Mouse (Mus musculus): Measurements from ENCODE around the gene Galc. TPM values are rescaled to one million over a fixed set of nuclear protein-coding genes. Genes with fewer than 3 reads are reported as not detected.
A peak's percentile ranks its signal among the peaks of the same experiment; 100 is the strongest.
"Not testable (repeated sequence)": the region's sequence is repeated elsewhere in the genome, so short reads cannot be mapped to it uniquely, and the experiment has no call there.

Galc gene
- polyA plus RNA-seq, 1 experiment: 0.93 TPM

- peak overlapping the region; percentile 98 for H3K4me3 ChIP-seq (replicated peaks)
Observed at GRCm38 (mm10) chr12:98258371-98258844, 851 bp downstream of the Galc start.

GRCm38 (mm10) chr12:98255373-98255995 is 3.8 kb downstream of the Galc start:
- H3K36me3 ChIP-seq (replicated peaks; ENCODE audit: low read length): peaks cover 23% of the 10 kb centered on the region
- no peaks in the 10 kb centered on the region for H3K27me3 ChIP-seq (replicated peaks)

More at GRCm38 (mm10) chr12:98258371-98258844, 851 bp downstream of the Galc start:
- no peak for TF ChIP-seq FLI1 (IDR thresholded peaks at IDR 0.05; ENCODE audit: low read length)
- TF ChIP-seq GATA1 (IDR thresholded peaks at IDR 0.05; ENCODE audit: borderline replicate concordance, low read length): no peak
- Histone ChIP-seq H3K9me3 (no peaks in the 10 kb centered on the region), H3K27me3 (replicated peaks) (no peaks in the 10 kb centered on the region), H3K4me1 (peaks cover 33% of the 10 kb centered on the region), H3K36me3 (replicated peaks; ENCODE audit: low read length) (peaks cover 10% of the 10 kb centered on the region)

GRCm38 (mm10) chr12:98252417-98252816 is 6.8 kb downstream of the Galc start:
- peaks cover 26% of the 10 kb centered on the region for H3K4me1 ChIP-seq
- peaks cover 28% of the 10 kb centered on the region for H3K36me3 ChIP-seq (replicated peaks; ENCODE audit: low read length)

More at GRCm38 (mm10) chr12:98255373-98255995, 3.8 kb downstream of the Galc start:
- H3K4me3 ChIP-seq (replicated peaks): peak overlapping the region; percentile 53
- H3K4me1 ChIP-seq: peaks cover 33% of the 10 kb centered on the region
- no peaks in the 10 kb centered on the region for H3K9me3 ChIP-seq
- TF ChIP-seq GATA1 (IDR thresholded peaks at IDR 0.05; ENCODE audit: borderline replicate concordance, low read length) (no peak), FLI1 (IDR thresholded peaks at IDR 0.05; ENCODE audit: low read length) (no peak)

GRCm38 (mm10) chr12:98250327-98250726 is 8.9 kb downstream of the Galc start:
- no peak for TF ChIP-seq FLI1 (IDR thresholded peaks at IDR 0.05; ENCODE audit: low read length)
- TF ChIP-seq GATA1 (IDR thresholded peaks at IDR 0.05; ENCODE audit: borderline replicate concordance, low read length): no peak
- H3K9me3 ChIP-seq: no peaks in the 10 kb centered on the region
- H3K27me3 ChIP-seq (replicated peaks): no peaks in the 10 kb centered on the region
- no peak overlapping the region for H3K4me3 ChIP-seq (replicated peaks)
- H3K36me3 ChIP-seq (replicated peaks; ENCODE audit: low read length): peaks cover 30% of the 10 kb centered on the region
- H3K4me1 ChIP-seq: peaks cover 15% of the 10 kb centered on the region

More at GRCm38 (mm10) chr12:98252417-98252816, 6.8 kb downstream of the Galc start:
- no peaks in the 10 kb centered on the region for H3K27me3 ChIP-seq (replicated peaks)
- H3K4me3 ChIP-seq (replicated peaks): no peak overlapping the region
- H3K9me3 ChIP-seq: no peaks in the 10 kb centered on the region
- TF ChIP-seq FLI1 (IDR thresholded peaks at IDR 0.05; ENCODE audit: low read length) (no peak), GATA1 (IDR thresholded peaks at IDR 0.05; ENCODE audit: borderline replicate concordance, low read length) (no peak)

- H3K4me3 ChIP-seq (replicated peaks): no peak overlapping the region
- H3K36me3 ChIP-seq (replicated peaks; ENCODE audit: low read length): peaks cover 32% of the 10 kb centered on the region
- H3K4me1 ChIP-seq: peaks cover 8% of the 10 kb centered on the region
- no peaks in the 10 kb centered on the region for H3K27me3 ChIP-seq (replicated peaks)
- no peak for TF ChIP-seq FLI1 (IDR thresholded peaks at IDR 0.05; ENCODE audit: low read length)
- no peak for TF ChIP-seq GATA1 (IDR thresholded peaks at IDR 0.05; ENCODE audit: borderline replicate concordance, low read length)
- no peaks in the 10 kb centered on the region for H3K9me3 ChIP-seq
Observed at GRCm38 (mm10) chr12:98249671-98250070, 9.6 kb downstream of the Galc start.

GRCm38 (mm10) chr12:98246835-98247234 is 12.4 kb downstream of the Galc start:
- peaks cover 20% of the 10 kb centered on the region for H3K36me3 ChIP-seq (replicated peaks; ENCODE audit: low read length)
- H3K4me1 ChIP-seq: peaks cover 7% of the 10 kb centered on the region
- no peaks in the 10 kb centered on the region for H3K9me3 ChIP-seq
- no peaks in the 10 kb centered on the region for H3K27me3 ChIP-seq (replicated peaks)
- H3K4me3 ChIP-seq (replicated peaks): no peak overlapping the region
- TF ChIP-seq GATA1 (IDR thresholded peaks at IDR 0.05; ENCODE audit: borderline replicate concordance, low read length): no peak
- TF ChIP-seq FLI1 (IDR thresholded peaks at IDR 0.05; ENCODE audit: low read length): no peak

- Histone ChIP-seq H3K4me1 (peaks cover 3% of the 10 kb centered on the region; the same call in 1 of the 2 replicates), H3K27me3 (replicated peaks) (no peaks in the 10 kb centered on the region), H3K36me3 (replicated peaks; ENCODE audit: low read length) (peaks cover 14% of the 10 kb centered on the region), H3K4me3 (replicated peaks) (no peak overlapping the region), H3K9me3 (no peaks in the 10 kb centered on the region)
- TF ChIP-seq GATA1 (IDR thresholded peaks at IDR 0.05; ENCODE audit: borderline replicate concordance, low read length) (no peak), FLI1 (IDR thresholded peaks at IDR 0.05; ENCODE audit: low read length) (no peak)
Observed at GRCm38 (mm10) chr12:98244865-98245264, 14.4 kb downstream of the Galc start.

- no peaks in the 10 kb centered on the region for H3K27me3 ChIP-seq (replicated peaks)
- H3K36me3 ChIP-seq (replicated peaks; ENCODE audit: low read length): peaks cover 16% of the 10 kb centered on the region
- no peaks in the 10 kb centered on the region for H3K9me3 ChIP-seq
- TF ChIP-seq GATA1 (IDR thresholded peaks at IDR 0.05; ENCODE audit: borderline replicate concordance, low read length): no peak
- no peak for TF ChIP-seq FLI1 (IDR thresholded peaks at IDR 0.05; ENCODE audit: low read length)
- H3K4me1 ChIP-seq: peaks cover 3% of the 10 kb centered on the region; the same call in 1 of the 2 replicates
- no peak overlapping the region for H3K4me3 ChIP-seq (replicated peaks)
Observed at GRCm38 (mm10) chr12:98244161-98244560, 15.1 kb downstream of the Galc start.

- not testable (repeated sequence) for H3K4me3 ChIP-seq (replicated peaks)
- H3K36me3 ChIP-seq (replicated peaks; ENCODE audit: low read length): peaks cover 14% of the 10 kb centered on the region
Observed at GRCm38 (mm10) chr12:98238478-98238877, 20.8 kb downstream of the Galc start.

GRCm38 (mm10) chr12:98227037-98227436 is 32.2 kb downstream of the Galc start:
- Histone ChIP-seq H3K4me3 (replicated peaks) (no peak overlapping the region), H3K9me3 (no peaks in the 10 kb centered on the region), H3K36me3 (replicated peaks; ENCODE audit: low read length) (peaks cover 24% of the 10 kb centered on the region), H3K4me1 (peaks cover 5% of the 10 kb centered on the region), H3K27me3 (replicated peaks) (no peaks in the 10 kb centered on the region)
- TF ChIP-seq FLI1 (IDR thresholded peaks at IDR 0.05; ENCODE audit: low read length) (no peak), GATA1 (IDR thresholded peaks at IDR 0.05; ENCODE audit: borderline replicate concordance, low read length) (no peak)

More at GRCm38 (mm10) chr12:98238478-98238877, 20.8 kb downstream of the Galc start:
- not testable (repeated sequence) for H3K4me1 ChIP-seq; H3K9me3 ChIP-seq; H3K27me3 ChIP-seq (replicated peaks)

All from megakaryocyte, embryonic 14.5 days (primary cell).